Mouse (Mus musculus): ENCODE results near the gene Wnt16.

- TF ChIP-seq CTCF (IDR thresholded peaks at IDR 0.05; ENCODE audit: low read depth) (no peak), EP300 (IDR thresholded peaks at IDR 0.05; ENCODE audit: low read depth) (no peak)
These were observed 55.3 kb downstream of the Wnt16 start for GRCm38 (mm10) chr6:22343292-22343691.

Data from heart, postnatal 0 days (tissue).